Mouse (Mus musculus) small intestine, adult 2 months (tissue): ENCODE measurements around the gene Nfatc3. TPM values are rescaled to one million over a fixed set of nuclear protein-coding genes. Genes with fewer than 3 reads are reported as not detected.

Source experiments
- H3K27ac ChIP-seq: fragments of 200-500 bp; 2 replicates; pipeline ENCODE4 v1.5.1; 2012; ENCODE audit warnings: low read depth, low read length, control low read depth, inconsistent platforms; ENCODE audit not compliant: insufficient read depth
- H3K27me3 ChIP-seq: fragments of 200-500 bp; 2 replicates; pipeline ENCODE4 v1.6.1; 2012; ENCODE audit warnings: mild to moderate bottlenecking, moderate library complexity, low read length, inconsistent platforms; ENCODE audit not compliant: control insufficient read depth, insufficient read depth
- H3K36me3 ChIP-seq: fragments of 200-500 bp; 2 replicates; pipeline ENCODE4 v1.6.1; 2012; ENCODE audit warnings: mild to moderate bottlenecking, low read length, control low read depth, inconsistent platforms; ENCODE audit not compliant: control insufficient read depth, insufficient read depth
- H3K4me1 ChIP-seq: fragments of 200-500 bp; 2 replicates; pipeline ENCODE4 v1.6.1; 2012; ENCODE audit warnings: low read length, inconsistent platforms, mixed read lengths; ENCODE audit not compliant: control insufficient read depth, insufficient read depth, insufficient read length
- H3K4me3 ChIP-seq: fragments of 200-500 bp; 2 replicates; pipeline ENCODE4 v1.5.1; 2012; ENCODE audit warnings: low read depth, mild to moderate bottlenecking, control low read depth, inconsistent platforms, low read length, moderate library complexity
- CTCF ChIP-seq: fragments of 200-500 bp; IDR thresholded peaks from 2 replicates; pipeline ENCODE4 v1.5.1; 2012; ENCODE audit warnings: low read depth, mild to moderate bottlenecking, control low read depth, inconsistent platforms, low read length, moderate library complexity, mixed read lengths; ENCODE audit not compliant: insufficient replicate concordance, insufficient read length; ENCODE audit errors: extremely low read depth
- POLR2A ChIP-seq: fragments of 200-500 bp; IDR thresholded peaks from 2 replicates; pipeline ENCODE4 v1.6.1; 2012; ENCODE audit warnings: low read depth, mild to moderate bottlenecking, control low read depth, inconsistent platforms, low read length, moderate library complexity
- WGBS: fragments of 180-500 bp; shearing (Covaris S2); methylation state at CpG from one replicate; pipeline ENCODE4 v1.1.7; 2018; 5-methylcytosine and 5-hydroxymethylcytosine counted together
- polyA plus RNA-seq: library from polyadenylated mRNA; depleted of rRNA; stranded (reverse); fragments of >200 nt; gene quantifications from 2 replicates; pipeline ENCODE4 v1.2.3, GENCODE M21; 2012

The Nfatc3 gene
- polyA plus RNA-seq, 1 experiment: 17.0 TPM

GRCm38 (mm10) chr8:106152876-106153275 lies 94.2 kb downstream of the Nfatc3 start:
- 57% methylated on average over 4 of the region's 4 CpGs for WGBS
- no peak overlapping the region for H3K4me3 ChIP-seq
- no peak for TF ChIP-seq CTCF
- no peak for TF ChIP-seq POLR2A
- H3K4me1 ChIP-seq: no peaks in the 10 kb centered on the region; the same call in 1 of the 2 replicates
- no peak overlapping the region for H3K27ac ChIP-seq
- H3K27me3 ChIP-seq: no peaks in the 10 kb centered on the region
- no peaks in the 10 kb centered on the region for H3K36me3 ChIP-seq

- no peaks in the 10 kb centered on the region for H3K27me3 ChIP-seq
- WGBS: 53% methylated on average over 1 of the region's 1 CpGs
- H3K36me3 ChIP-seq: no peaks in the 10 kb centered on the region; the same call in 1 of the 2 replicates
- TF ChIP-seq CTCF: no peak
- TF ChIP-seq POLR2A: no peak
- no peak overlapping the region for H3K4me3 ChIP-seq
- H3K4me1 ChIP-seq: no peaks in the 10 kb centered on the region
- no peak overlapping the region for H3K27ac ChIP-seq
Measured at GRCm38 (mm10) chr8:106157419-106157818, 98.8 kb downstream of the Nfatc3 start.

GRCm38 (mm10) chr8:106158381-106158780 lies 99.7 kb downstream of the Nfatc3 start:
- no peaks in the 10 kb centered on the region for H3K4me1 ChIP-seq
- H3K27me3 ChIP-seq: no peaks in the 10 kb centered on the region
- 92% methylated on average over 10 of the region's 10 CpGs for WGBS
- H3K4me3 ChIP-seq: no peak overlapping the region
- no peak for TF ChIP-seq POLR2A
- no peak for TF ChIP-seq CTCF
- no peak overlapping the region for H3K27ac ChIP-seq
- peaks cover 3% of the 10 kb centered on the region; the same call in 1 of the 2 replicates for H3K36me3 ChIP-seq

- Histone ChIP-seq H3K4me3 (no peak overlapping the region), H3K36me3 (peaks cover 3% of the 10 kb centered on the region; the same call in 1 of the 2 replicates), H3K27ac (no peak overlapping the region), H3K4me1 (no peaks in the 10 kb centered on the region), H3K27me3 (no peaks in the 10 kb centered on the region)
- WGBS: 90% methylated on average over 6 of the region's 6 CpGs
- no peak for TF ChIP-seq POLR2A
- no peak for TF ChIP-seq CTCF
Measured at GRCm38 (mm10) chr8:106159876-106160275, 101.2 kb downstream of the Nfatc3 start.

- 86% methylated on average over 9 of the region's 9 CpGs for WGBS
- TF ChIP-seq POLR2A (no peak), CTCF (no peak)
- Histone ChIP-seq H3K4me3 (no peak overlapping the region), H3K36me3 (peaks cover 3% of the 10 kb centered on the region; the same call in 1 of the 2 replicates), H3K4me1 (no peaks in the 10 kb centered on the region), H3K27ac (no peak overlapping the region), H3K27me3 (no peaks in the 10 kb centered on the region)
Measured at GRCm38 (mm10) chr8:106163251-106163650, 104.6 kb downstream of the Nfatc3 start.

GRCm38 (mm10) chr8:106165460-106165859 lies 106.8 kb downstream of the Nfatc3 start:
- no peaks in the 10 kb centered on the region for H3K4me1 ChIP-seq
- peak; percentile 76; the same call in 1 of the 2 replicates for TF ChIP-seq CTCF
- TF ChIP-seq POLR2A: no peak
- H3K27ac ChIP-seq: no peak overlapping the region
- no peak overlapping the region for H3K4me3 ChIP-seq
- WGBS: 33% methylated on average over 4 of the region's 4 CpGs
- 0 out of 2 replicates have a peak, but pooled peaks cover 3% of the 10 kb centered on the region for H3K27me3 ChIP-seq
- H3K36me3 ChIP-seq: peaks cover 3% of the 10 kb centered on the region; the same call in 1 of the 2 replicates

GRCm38 (mm10) chr8:106168356-106169016 lies 109.8 kb downstream of the Nfatc3 start, which contains the start of gene Slc7a6:
Gene Slc7a6, plus strand, starts transcription at chr8:106168857.
- TF ChIP-seq CTCF: 0 out of 2 replicates have a peak, but pooled peaks have one; percentile 5
- TF ChIP-seq POLR2A: peak; percentile 53
- WGBS: under 1% methylated on average over 59 of the region's 59 CpGs
- Histone ChIP-seq H3K27me3 (0 out of 2 replicates have a peak, but pooled peaks cover 3% of the 10 kb centered on the region), H3K4me1 (no peaks in the 10 kb centered on the region), H3K27ac (peak within 1 kb of the TSS; percentile 14; the same call in 1 of the 2 replicates), H3K36me3 (no peaks in the 10 kb centered on the region), H3K4me3 (peak within 1 kb of the TSS; percentile 93)
